Mouse (Mus musculus): Measurements from ENCODE around the gene Spg11.

Spg11 gene

GRCm38 (mm10) chr2:122117961-122118958 lies at the start of gene Spg11:
Gene Spg11 (minus strand): TSS chr2:122118386.
- DNase-seq: peak; percentile 99

- DNase-seq: peak; percentile 47
These were observed 46.1 kb upstream of the Spg11 start for GRCm38 (mm10) chr2:122164293-122164692.

- peak; percentile 59 for DNase-seq
These were observed 45.4 kb upstream of the Spg11 start for GRCm38 (mm10) chr2:122163430-122164195.

GRCm38 (mm10) chr2:122162529-122162928 lies 44.3 kb upstream of the Spg11 start:
- DNase-seq: no peak

GRCm38 (mm10) chr2:122161542-122161941 lies 43.4 kb upstream of the Spg11 start:
- no peak for DNase-seq

- peak; percentile 69 for DNase-seq
These were observed 42.5 kb upstream of the Spg11 start, which contains the start of gene Trim69 for GRCm38 (mm10) chr2:122160680-122161079. Gene Trim69 (plus strand): TSS chr2:122160700.

GRCm38 (mm10) chr2:122159667-122160066 lies 41.5 kb upstream of the Spg11 start:
- no peak for DNase-seq

- no peak for DNase-seq
These were observed 40.2 kb upstream of the Spg11 start for GRCm38 (mm10) chr2:122158362-122158802.

- DNase-seq: no peak
These were observed 39.4 kb upstream of the Spg11 start for GRCm38 (mm10) chr2:122157561-122157960.

- DNase-seq: no peak
These were observed 38.0 kb upstream of the Spg11 start for GRCm38 (mm10) chr2:122156051-122156700.

GRCm38 (mm10) chr2:122155292-122155691 lies 37.1 kb upstream of the Spg11 start:
- DNase-seq: no peak

- DNase-seq: no peak
These were observed 36.3 kb upstream of the Spg11 start for GRCm38 (mm10) chr2:122154479-122154878.

- no peak for DNase-seq
These were observed 35.6 kb upstream of the Spg11 start for GRCm38 (mm10) chr2:122153681-122154365.

- no peak for DNase-seq
These were observed 34.7 kb upstream of the Spg11 start for GRCm38 (mm10) chr2:122152850-122153249.

- DNase-seq: no peak
These were observed 33.0 kb upstream of the Spg11 start for GRCm38 (mm10) chr2:122151221-122151620.

GRCm38 (mm10) chr2:122149716-122150115 lies 31.5 kb upstream of the Spg11 start:
- DNase-seq: no peak

GRCm38 (mm10) chr2:122149316-122149715 lies 31.1 kb upstream of the Spg11 start:
- DNase-seq: no peak

GRCm38 (mm10) chr2:122148242-122148917 lies 30.2 kb upstream of the Spg11 start:
- peak; percentile 30 for DNase-seq

GRCm38 (mm10) chr2:122147508-122148241 lies 29.5 kb upstream of the Spg11 start, which contains the start of gene B2m:
Gene B2m (plus strand): TSS chr2:122147686.
- peak; percentile 91 for DNase-seq

- DNase-seq: peak; percentile 12
These were observed 28.5 kb upstream of the Spg11 start for GRCm38 (mm10) chr2:122146687-122147086.

GRCm38 (mm10) chr2:122145756-122146155 lies 27.6 kb upstream of the Spg11 start:
- DNase-seq: no peak

Data from right cerebral cortex, adult 18-20 months (tissue).